Mouse (Mus musculus) CD8-positive naive resting alpha-beta T cell, adult 2 months (primary cell): ENCODE results near the gene Smad3.

Experiments used
- DNase-seq, 2 experiments: peaks; one replicate each; pipeline ENCODE4 v3.0.0; 2022; ENCODE audit warnings: low read depth in 2 of 2, low spot score in 2 of 2

Smad3 gene

GRCm38 (mm10) chr9:63722918-63723317 lies 34.9 kb downstream of the Smad3 start:
- DNase-seq: no peak

- no peak for DNase-seq
Observed at GRCm38 (mm10) chr9:63722350-63722749, 35.4 kb downstream of the Smad3 start.

DNA sequence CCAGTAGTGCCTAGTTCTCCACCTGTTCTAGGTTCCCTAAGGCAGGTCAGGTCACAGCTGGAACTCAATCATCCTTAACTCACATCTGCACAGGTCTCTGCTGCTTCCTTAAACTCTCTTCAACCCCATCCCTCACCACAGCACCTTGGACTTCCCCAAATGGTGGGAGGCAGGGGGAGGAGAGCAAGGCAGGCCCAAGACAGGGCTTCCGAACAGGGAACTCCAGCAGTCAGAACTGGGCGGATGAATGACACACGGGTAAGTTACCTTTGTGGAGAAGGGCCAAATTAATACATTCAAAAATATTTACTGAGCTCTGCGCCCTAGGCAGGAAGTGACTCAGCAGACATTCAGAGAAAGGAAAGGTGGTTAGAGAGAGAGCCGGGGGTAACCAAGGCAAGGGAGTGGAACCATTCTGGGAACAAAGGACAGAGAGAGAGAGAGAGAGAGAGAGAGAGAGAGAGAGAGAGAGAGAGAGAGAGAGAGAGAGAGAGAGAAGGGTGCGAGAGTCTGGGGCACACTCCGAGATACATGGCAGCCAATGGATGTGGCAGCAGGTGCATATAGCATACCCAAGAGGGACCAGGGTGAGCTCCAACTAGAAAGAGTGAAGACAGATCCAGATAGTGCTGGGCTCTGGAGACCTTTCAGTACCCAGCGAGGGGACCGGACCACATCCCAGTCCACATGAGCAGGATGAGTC lies 36.1 kb downstream of the Smad3 start:
- no peak for DNase-seq

DNA sequence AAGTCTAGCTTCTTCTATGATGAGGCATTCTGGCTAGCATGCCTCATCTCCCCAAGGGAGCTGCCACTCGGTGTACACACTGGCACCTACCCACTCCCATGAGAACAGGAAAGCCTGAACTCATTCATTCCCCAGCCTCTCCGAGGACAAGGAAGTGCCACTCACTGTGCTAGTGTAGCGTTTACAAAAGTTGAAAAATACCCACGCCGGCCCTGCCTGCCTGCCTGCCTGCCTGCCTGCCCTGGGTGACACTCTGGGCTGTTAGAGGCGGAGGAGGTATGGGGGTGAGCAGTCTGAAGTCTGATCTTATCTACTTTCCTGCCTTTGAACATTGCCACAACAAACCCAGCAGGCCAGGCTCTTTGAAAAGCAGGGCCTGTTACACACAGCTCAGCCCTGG lies 37.1 kb downstream of the Smad3 start:
- peak; percentile 80 to 86 for DNase-seq

- DNase-seq: peak; percentile 42 to 45
Observed at GRCm38 (mm10) chr9:63719770-63720440, 37.9 kb downstream of the Smad3 start.

DNA sequence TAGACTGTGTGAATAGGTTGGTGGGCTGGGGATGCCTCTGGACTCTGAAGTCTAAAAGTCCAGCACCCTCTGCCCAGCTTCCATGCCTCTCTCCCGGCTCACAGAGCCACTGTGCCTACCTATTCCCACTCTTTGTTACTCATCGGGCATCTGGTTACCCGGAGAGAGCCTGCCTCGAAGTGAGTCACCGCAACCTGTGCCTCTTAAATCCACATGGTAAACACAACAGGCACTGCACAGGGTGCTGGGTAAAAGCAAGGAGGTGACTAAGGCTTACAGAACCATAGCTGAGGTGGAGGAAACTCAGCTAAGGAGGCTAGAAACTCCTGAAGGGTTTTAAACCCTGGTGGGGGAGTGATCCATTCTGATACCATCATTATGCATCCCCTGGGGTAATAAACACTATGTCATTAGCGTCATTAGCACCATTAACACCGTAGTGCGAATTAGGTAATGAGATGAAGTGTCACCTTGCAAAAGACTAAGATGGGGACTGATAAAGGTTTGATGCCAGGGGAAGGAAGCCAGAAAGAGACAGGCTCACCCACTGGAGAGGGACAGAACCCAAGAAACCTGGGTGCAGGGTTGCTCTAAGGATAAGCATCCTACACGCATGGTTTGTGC lies 38.9 kb downstream of the Smad3 start:
- DNase-seq: no peak

DNA sequence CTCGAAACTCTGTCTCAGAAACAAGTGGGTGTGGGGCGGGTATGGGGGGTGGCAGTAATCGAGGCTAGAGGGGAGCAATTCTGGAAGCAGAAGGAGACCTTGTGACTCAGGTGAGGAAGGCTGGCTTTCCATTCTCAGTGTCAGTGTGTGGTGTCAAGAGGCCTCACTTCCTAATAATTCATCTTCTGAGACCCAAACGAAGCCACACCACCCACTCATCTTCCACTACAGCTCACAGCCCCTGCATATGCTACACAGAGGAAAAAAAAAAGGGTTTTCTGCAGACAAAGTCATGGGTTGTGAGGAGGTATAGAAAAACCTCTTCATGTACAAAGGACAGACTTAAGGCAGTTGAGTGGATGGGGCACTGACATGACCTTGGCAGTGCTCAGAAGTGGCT lies 39.6 kb downstream of the Smad3 start:
- no peak for DNase-seq

DNA sequence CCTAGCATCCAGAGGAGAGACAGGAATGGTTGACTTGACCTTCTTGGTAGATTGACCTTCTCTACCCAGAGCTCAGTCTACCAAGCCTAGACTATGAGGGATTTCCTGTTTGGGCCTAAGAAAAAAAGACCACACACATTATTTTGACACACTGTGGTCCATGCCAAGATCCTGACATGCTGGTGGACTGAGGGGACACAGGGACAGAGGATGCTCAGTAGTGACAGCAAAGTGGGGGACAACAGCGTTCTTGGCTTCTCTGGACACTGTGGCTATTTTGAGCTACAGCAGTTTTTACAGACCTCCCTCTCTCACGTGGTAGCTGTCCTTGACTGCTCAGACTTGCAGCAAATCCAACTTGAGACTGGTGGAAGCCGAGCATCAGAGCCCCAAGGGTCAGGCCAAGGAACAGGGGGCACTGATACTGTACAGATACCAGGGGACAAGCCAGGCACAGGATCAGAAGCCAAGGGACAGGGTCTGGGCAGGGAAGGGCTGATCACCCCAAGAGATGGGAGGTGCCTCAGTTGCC lies 40.3 kb downstream of the Smad3 start:
- DNase-seq: no peak

- no peak for DNase-seq
Observed at GRCm38 (mm10) chr9:63716150-63717138, 41.4 kb downstream of the Smad3 start.

- DNase-seq: no peak
Observed at GRCm38 (mm10) chr9:63714572-63714971, 43.2 kb downstream of the Smad3 start.

DNA sequence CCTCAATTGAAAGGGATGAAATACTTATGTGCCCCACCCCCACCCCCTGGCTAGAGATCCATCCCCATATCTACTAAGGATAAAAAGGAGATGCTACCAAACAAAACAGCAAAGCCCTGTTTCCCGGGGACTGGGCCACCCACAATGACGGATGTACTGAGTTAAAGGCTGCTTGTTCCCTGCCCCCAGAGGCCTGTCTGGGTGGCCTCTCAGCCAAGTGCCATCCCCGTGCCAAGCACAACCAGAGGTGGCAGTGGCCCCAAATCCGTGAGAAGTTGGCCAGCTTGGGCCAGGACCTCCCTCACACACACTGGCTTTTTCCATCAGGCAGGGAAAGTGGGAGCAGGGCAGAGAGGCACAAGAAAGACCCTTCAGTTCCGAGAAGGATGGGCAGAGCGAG lies 45.0 kb downstream of the Smad3 start:
- DNase-seq: no peak

- DNase-seq: no peak
Observed at GRCm38 (mm10) chr9:63711580-63712230, 46.1 kb downstream of the Smad3 start.

- DNase-seq: no peak
Observed at GRCm38 (mm10) chr9:63709857-63710256, 47.9 kb downstream of the Smad3 start.

DNA sequence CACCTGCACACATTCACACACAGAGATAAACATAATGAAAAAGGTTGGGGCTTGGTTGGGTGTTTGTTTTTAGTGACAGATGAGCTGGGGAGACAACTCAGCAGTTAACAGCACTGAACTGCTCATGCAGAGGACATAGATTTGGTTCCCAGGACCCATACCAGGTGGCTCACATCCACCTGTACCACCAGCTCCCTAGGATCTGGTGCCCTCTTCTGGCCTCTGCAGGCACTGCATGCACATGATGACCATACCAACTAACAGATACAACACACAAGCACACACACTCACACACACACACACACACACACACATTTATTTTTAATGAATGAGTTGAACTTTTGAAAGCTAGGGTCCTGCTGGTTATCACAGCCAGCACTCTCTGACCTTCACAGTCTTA lies 48.5 kb downstream of the Smad3 start:
- no peak for DNase-seq

- no peak for DNase-seq
Observed at GRCm38 (mm10) chr9:63707816-63708588, 49.8 kb downstream of the Smad3 start.

GRCm38 (mm10) chr9:63706152-63706733 lies 51.6 kb downstream of the Smad3 start:
- peak; percentile 86 to 87 for DNase-seq

DNA sequence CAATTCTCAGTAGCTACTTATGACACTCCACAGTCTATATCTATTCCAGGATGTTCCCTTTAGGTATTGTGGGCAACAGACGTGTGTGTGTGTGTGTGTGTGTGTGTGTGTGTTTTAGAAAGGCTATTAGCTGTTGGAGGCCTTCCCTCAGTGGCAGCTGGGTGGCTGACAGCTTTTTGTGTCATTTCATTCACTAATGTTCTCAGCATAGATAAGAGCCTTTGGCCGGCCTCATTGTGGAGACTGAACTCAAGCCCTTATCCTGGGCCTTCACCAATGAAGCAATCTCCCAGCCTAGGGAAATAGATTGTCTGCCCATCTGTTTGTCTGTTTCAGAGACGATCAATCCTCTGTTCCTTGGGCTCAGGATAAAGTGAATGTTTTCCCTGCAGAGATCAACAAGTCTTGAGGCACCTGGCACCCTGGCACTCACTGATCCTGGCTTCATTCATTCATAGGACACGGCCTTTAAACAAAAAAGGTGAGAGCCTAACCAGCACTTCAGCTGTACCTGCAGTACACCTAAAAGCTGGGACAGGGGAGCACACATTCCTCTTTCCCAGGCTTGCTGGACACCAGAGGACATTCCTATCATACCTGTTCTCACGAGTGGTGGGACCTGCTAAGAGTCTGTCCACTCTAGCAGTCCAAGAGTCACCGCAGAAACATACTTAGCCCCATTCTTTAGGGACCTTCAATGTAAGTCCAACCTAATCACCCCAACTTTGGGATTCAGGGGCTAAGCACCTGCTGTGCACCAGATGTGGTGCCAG lies 52.6 kb downstream of the Smad3 start:
- DNase-seq: no peak

DNA sequence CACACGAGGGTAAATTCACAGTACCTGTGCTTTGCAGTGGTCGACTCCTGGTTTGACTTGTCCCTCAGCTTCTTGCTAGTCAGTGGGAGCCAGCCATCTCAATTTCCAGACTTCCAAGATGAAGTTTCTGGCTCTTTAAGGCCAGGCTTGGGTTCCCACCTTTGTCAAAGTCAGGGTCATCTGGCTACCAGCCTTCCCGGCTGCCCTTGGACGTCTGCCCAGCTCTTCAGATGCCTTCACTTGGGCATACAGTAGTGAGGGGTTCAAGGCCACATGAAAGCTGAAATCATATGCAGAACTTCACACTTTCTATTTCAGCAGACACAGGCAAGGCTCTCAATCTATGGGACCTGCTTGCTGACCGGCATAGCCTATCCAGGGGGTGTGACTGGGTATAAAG lies 53.7 kb downstream of the Smad3 start:
- no peak for DNase-seq
